Mouse (Mus musculus) embryonic fibroblast, embryonic 13.5 days (primary cell): Measurements from ENCODE around the gene Pcsk5.

Source experiments
- CTCF ChIP-seq: IDR thresholded peaks from 2 replicates; pipeline ENCODE4 v1.5.1; 2011; ENCODE audit warnings: mild to moderate bottlenecking, control low read depth, low read length, moderate library complexity, borderline replicate concordance; ENCODE audit not compliant: insufficient read depth
- POLR2A ChIP-seq: IDR thresholded peaks from 2 replicates; pipeline ENCODE4 v1.6.1; 2011; ENCODE audit warnings: low read depth, mild to moderate bottlenecking, control low read depth, low read length, moderate library complexity

- TF ChIP-seq POLR2A (no peak), CTCF (no peak)
Observed at GRCm38 (mm10) chr19:17775943-17776342, 61.5 kb downstream of the Pcsk5 start.
